Mouse (Mus musculus): ENCODE data around the gene Itgb4. TPM values are rescaled to one million over a fixed set of nuclear protein-coding genes. Genes with fewer than 3 reads are reported as not detected.

Gene Itgb4
- 0.83 and 0.85 TPM in 2 replicates for polyA plus RNA-seq (2014; fragmentation: Nextera tagmentation; extraction: Ambion mirVana)

GRCm38 (mm10) chr11:115974309-115975082 is at the start of gene Itgb4:
Gene Itgb4, plus strand, starts transcription at chr11:115974709.
- H3K27me3 ChIP-seq (ENCODE audit: control insufficient read depth, insufficient read depth, low read length), result peaks cover 29% of the 10 kb centered on the region
- DNase-seq (ENCODE audit: low spot score) (peak; percentile 49), ATAC-seq (replicated peaks; ENCODE audit: insufficient number of reproducible peaks, low FRiP score, low TSS enrichment, low read depth) (no peak)
- no peaks in the 10 kb centered on the region for H3K36me3 ChIP-seq (replicated peaks; ENCODE audit: control insufficient read depth, insufficient read depth, low read depth, low read length)
- H3K9ac ChIP-seq (replicated peaks; ENCODE audit: low read length), result peak within 1 kb of the TSS; percentile 37; the same call in 1 of the 2 replicates
- no peak within 1 kb of the TSS for H3K27ac ChIP-seq (replicated peaks; ENCODE audit: low read depth, low read length)
- H3K4me1 ChIP-seq (ENCODE audit: control insufficient read depth, insufficient read depth, low read length), result no peaks in the 10 kb centered on the region; the same call in 1 of the 2 replicates
- H3K4me3 ChIP-seq (ENCODE audit: low read depth, low read length), result peak within 1 kb of the TSS; percentile 36
- H3K9me3 ChIP-seq (replicated peaks; ENCODE audit: control insufficient read depth, low read length), result no peaks in the 10 kb centered on the region
- WGBS, result 13% methylated on average over 42 of the region's 58 CpGs
- H3K4me2 ChIP-seq (ENCODE audit: low read depth, low read length), result peak within 1 kb of the TSS; percentile 71

GRCm38 (mm10) chr11:115929031-115929430 is 45.5 kb upstream of the Itgb4 start:
- no peak for ATAC-seq (replicated peaks; ENCODE audit: insufficient number of reproducible peaks, low FRiP score, low TSS enrichment, low read depth)

GRCm38 (mm10) chr11:115929818-115930217 is 44.7 kb upstream of the Itgb4 start:
- 88% methylated on average over 2 of the region's 3 CpGs for WGBS
- Histone ChIP-seq H3K4me3 (ENCODE audit: low read depth, low read length) (no peak overlapping the region), H3K9me3 (replicated peaks; ENCODE audit: control insufficient read depth, low read length) (no peaks in the 10 kb centered on the region), H3K27me3 (ENCODE audit: control insufficient read depth, insufficient read depth, low read length) (no peaks in the 10 kb centered on the region), H3K9ac (replicated peaks; ENCODE audit: low read length) (no peak overlapping the region), H3K27ac (replicated peaks; ENCODE audit: low read depth, low read length) (no peak overlapping the region), H3K4me2 (ENCODE audit: low read depth, low read length) (no peak overlapping the region), H3K4me1 (ENCODE audit: control insufficient read depth, insufficient read depth, low read length) (no peaks in the 10 kb centered on the region), H3K36me3 (replicated peaks; ENCODE audit: control insufficient read depth, insufficient read depth, low read depth, low read length) (peaks cover 5% of the 10 kb centered on the region; the same call in 1 of the 2 replicates)
- ATAC-seq (replicated peaks; ENCODE audit: insufficient number of reproducible peaks, low FRiP score, low TSS enrichment, low read depth), result no peak
- DNase-seq (ENCODE audit: low spot score), result no peak

More at GRCm38 (mm10) chr11:115929031-115929430, 45.5 kb upstream of the Itgb4 start:
- no peak overlapping the region for H3K4me2 ChIP-seq (ENCODE audit: low read depth, low read length)
- no peak overlapping the region for H3K4me3 ChIP-seq (ENCODE audit: low read depth, low read length)
- 85% methylated on average over 8 of the region's 8 CpGs for WGBS
- H3K36me3 ChIP-seq (replicated peaks; ENCODE audit: control insufficient read depth, insufficient read depth, low read depth, low read length), result peaks cover 5% of the 10 kb centered on the region; the same call in 1 of the 2 replicates
- no peak for DNase-seq (ENCODE audit: low spot score)
- no peak overlapping the region for H3K27ac ChIP-seq (replicated peaks; ENCODE audit: low read depth, low read length)
- no peaks in the 10 kb centered on the region for H3K27me3 ChIP-seq (ENCODE audit: control insufficient read depth, insufficient read depth, low read length)
- H3K9ac ChIP-seq (replicated peaks; ENCODE audit: low read length), result no peak overlapping the region
- H3K9me3 ChIP-seq (replicated peaks; ENCODE audit: control insufficient read depth, low read length), result no peaks in the 10 kb centered on the region
- H3K4me1 ChIP-seq (ENCODE audit: control insufficient read depth, insufficient read depth, low read length), result no peaks in the 10 kb centered on the region

GRCm38 (mm10) chr11:115931235-115931634 is 43.3 kb upstream of the Itgb4 start:
- Histone ChIP-seq H3K4me2 (ENCODE audit: low read depth, low read length) (no peak overlapping the region), H3K4me3 (ENCODE audit: low read depth, low read length) (no peak overlapping the region), H3K9ac (replicated peaks; ENCODE audit: low read length) (no peak overlapping the region), H3K4me1 (ENCODE audit: control insufficient read depth, insufficient read depth, low read length) (no peaks in the 10 kb centered on the region), H3K9me3 (replicated peaks; ENCODE audit: control insufficient read depth, low read length) (no peaks in the 10 kb centered on the region), H3K36me3 (replicated peaks; ENCODE audit: control insufficient read depth, insufficient read depth, low read depth, low read length) (peaks cover 5% of the 10 kb centered on the region; the same call in 1 of the 2 replicates), H3K27me3 (ENCODE audit: control insufficient read depth, insufficient read depth, low read length) (no peaks in the 10 kb centered on the region), H3K27ac (replicated peaks; ENCODE audit: low read depth, low read length) (no peak overlapping the region)
- ATAC-seq (replicated peaks; ENCODE audit: insufficient number of reproducible peaks, low FRiP score, low TSS enrichment, low read depth) (no peak), DNase-seq (ENCODE audit: low spot score) (no peak)
- WGBS, result 74% methylated on average over 3 of the region's 3 CpGs

GRCm38 (mm10) chr11:115933108-115933746 is 41.3 kb upstream of the Itgb4 start, which contains the start of the genes Sap30bp and Recql5:
Gene Sap30bp, plus strand, starts transcription at chr11:115933282.
Gene Recql5, minus strand, starts transcription at chr11:115933477.
- H3K36me3 ChIP-seq (replicated peaks; ENCODE audit: control insufficient read depth, insufficient read depth, low read depth, low read length), result peaks cover 2% of the 10 kb centered on the region; the same call in 1 of the 2 replicates
- no peak within 1 kb of the TSS for H3K27ac ChIP-seq (replicated peaks; ENCODE audit: low read depth, low read length)
- H3K27me3 ChIP-seq (ENCODE audit: control insufficient read depth, insufficient read depth, low read length), result no peaks in the 10 kb centered on the region
- peak within 1 kb of the TSS; percentile 90 for H3K9ac ChIP-seq (replicated peaks; ENCODE audit: low read length)
- H3K4me3 ChIP-seq (ENCODE audit: low read depth, low read length), result peak within 1 kb of the TSS; percentile 95
- no peaks in the 10 kb centered on the region for H3K4me1 ChIP-seq (ENCODE audit: control insufficient read depth, insufficient read depth, low read length)
- no peaks in the 10 kb centered on the region for H3K9me3 ChIP-seq (replicated peaks; ENCODE audit: control insufficient read depth, low read length)
- peak within 1 kb of the TSS; percentile 83 for H3K4me2 ChIP-seq (ENCODE audit: low read depth, low read length)
- ATAC-seq (replicated peaks; ENCODE audit: insufficient number of reproducible peaks, low FRiP score, low TSS enrichment, low read depth), result peak; percentile 95
- peak; percentile 100 for DNase-seq (ENCODE audit: low spot score)
- WGBS, result under 1% methylated on average over 28 of the region's 28 CpGs

- under 1% methylated on average over 16 of the region's 16 CpGs for WGBS
- no peaks in the 10 kb centered on the region for H3K4me1 ChIP-seq (ENCODE audit: control insufficient read depth, insufficient read depth, low read length)
- H3K9me3 ChIP-seq (replicated peaks; ENCODE audit: control insufficient read depth, low read length), result no peaks in the 10 kb centered on the region
- H3K27ac ChIP-seq (replicated peaks; ENCODE audit: low read depth, low read length), result no peak overlapping the region
- DNase-seq (ENCODE audit: low spot score) (no peak), ATAC-seq (replicated peaks; ENCODE audit: insufficient number of reproducible peaks, low FRiP score, low TSS enrichment, low read depth) (peak; percentile 64)
- H3K36me3 ChIP-seq (replicated peaks; ENCODE audit: control insufficient read depth, insufficient read depth, low read depth, low read length), result no peaks in the 10 kb centered on the region
- H3K27me3 ChIP-seq (ENCODE audit: control insufficient read depth, insufficient read depth, low read length), result no peaks in the 10 kb centered on the region
- H3K4me3 ChIP-seq (ENCODE audit: low read depth, low read length), result peak overlapping the region; percentile 95
- peak overlapping the region; percentile 90 for H3K9ac ChIP-seq (replicated peaks; ENCODE audit: low read length)
- H3K4me2 ChIP-seq (ENCODE audit: low read depth, low read length), result peak overlapping the region; percentile 74
These were observed 40.8 kb upstream of the Itgb4 start for GRCm38 (mm10) chr11:115933747-115934110.

- Histone ChIP-seq H3K9ac (replicated peaks; ENCODE audit: low read length) (no peak overlapping the region), H3K4me2 (ENCODE audit: low read depth, low read length) (no peak overlapping the region), H3K9me3 (replicated peaks; ENCODE audit: control insufficient read depth, low read length) (no peaks in the 10 kb centered on the region), H3K4me1 (ENCODE audit: control insufficient read depth, insufficient read depth, low read length) (no peaks in the 10 kb centered on the region), H3K4me3 (ENCODE audit: low read depth, low read length) (no peak overlapping the region), H3K27me3 (ENCODE audit: control insufficient read depth, insufficient read depth, low read length) (no peaks in the 10 kb centered on the region), H3K27ac (replicated peaks; ENCODE audit: low read depth, low read length) (no peak overlapping the region), H3K36me3 (replicated peaks; ENCODE audit: control insufficient read depth, insufficient read depth, low read depth, low read length) (peaks cover 4% of the 10 kb centered on the region; the same call in 1 of the 2 replicates)
- ATAC-seq (replicated peaks; ENCODE audit: insufficient number of reproducible peaks, low FRiP score, low TSS enrichment, low read depth), result no peak
- peak; percentile 86 for DNase-seq (ENCODE audit: low spot score)
- WGBS, result 42% methylated on average over 6 of the region's 6 CpGs
These were observed 34.7 kb upstream of the Itgb4 start for GRCm38 (mm10) chr11:115939690-115940329.

Data from embryonic facial prominence, embryonic 11.5 days (tissue).